Mouse (Mus musculus) stomach, postnatal 0 days (tissue): ENCODE data around the gene Loxl3.

Experiments used
- CTCF ChIP-seq: IDR thresholded peaks from 2 replicates; pipeline ENCODE4 v1.5.1; 2016; ENCODE audit warnings: antibody characterized with exemption, low read depth, mild to moderate bottlenecking, moderate library complexity
- EP300 ChIP-seq: optimal IDR thresholded peaks from 2 replicates; pipeline ENCODE3; 2016; ENCODE audit warnings: antibody characterized with exemption

GRCm38 (mm10) chr6:83058725-83059124, 24.8 kb downstream of the Loxl3 start:
- TF ChIP-seq CTCF (no peak), EP300 (no peak)
